Mouse (Mus musculus): ENCODE data around the gene Socs3.
A peak's percentile ranks its signal among the peaks of the same experiment; 100 is the strongest.

The Socs3 gene

DNA sequence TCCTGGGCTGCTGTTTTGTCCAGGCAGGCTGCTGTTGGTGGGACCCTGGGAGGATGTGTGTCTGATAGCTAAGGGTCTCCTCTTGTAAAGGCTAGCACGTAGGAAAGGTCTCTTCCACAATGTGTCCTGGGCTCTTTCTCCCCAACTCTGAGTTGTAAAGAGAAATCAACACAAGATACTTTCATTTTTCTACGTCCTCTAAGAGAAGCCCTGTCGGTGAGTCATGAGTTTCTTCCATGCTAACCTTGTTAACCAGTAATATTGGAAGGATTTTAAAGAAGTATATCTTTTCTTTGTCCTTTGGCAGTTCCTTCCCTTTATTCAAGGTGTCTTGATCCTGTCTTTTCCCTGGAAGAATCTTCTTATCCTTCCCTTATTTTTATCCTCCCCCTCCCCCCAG lies 25.8 kb upstream of the Socs3 start:
- DNase-seq (ENCODE audit: low read depth, low spot score): no peak

GRCm38 (mm10) chr11:117995255-117995654 lies 25.4 kb upstream of the Socs3 start:
- no peak for DNase-seq (ENCODE audit: low read depth, low spot score)

GRCm38 (mm10) chr11:117994250-117995057 lies 24.6 kb upstream of the Socs3 start:
- no peak for DNase-seq (ENCODE audit: low read depth, low spot score)

DNA sequence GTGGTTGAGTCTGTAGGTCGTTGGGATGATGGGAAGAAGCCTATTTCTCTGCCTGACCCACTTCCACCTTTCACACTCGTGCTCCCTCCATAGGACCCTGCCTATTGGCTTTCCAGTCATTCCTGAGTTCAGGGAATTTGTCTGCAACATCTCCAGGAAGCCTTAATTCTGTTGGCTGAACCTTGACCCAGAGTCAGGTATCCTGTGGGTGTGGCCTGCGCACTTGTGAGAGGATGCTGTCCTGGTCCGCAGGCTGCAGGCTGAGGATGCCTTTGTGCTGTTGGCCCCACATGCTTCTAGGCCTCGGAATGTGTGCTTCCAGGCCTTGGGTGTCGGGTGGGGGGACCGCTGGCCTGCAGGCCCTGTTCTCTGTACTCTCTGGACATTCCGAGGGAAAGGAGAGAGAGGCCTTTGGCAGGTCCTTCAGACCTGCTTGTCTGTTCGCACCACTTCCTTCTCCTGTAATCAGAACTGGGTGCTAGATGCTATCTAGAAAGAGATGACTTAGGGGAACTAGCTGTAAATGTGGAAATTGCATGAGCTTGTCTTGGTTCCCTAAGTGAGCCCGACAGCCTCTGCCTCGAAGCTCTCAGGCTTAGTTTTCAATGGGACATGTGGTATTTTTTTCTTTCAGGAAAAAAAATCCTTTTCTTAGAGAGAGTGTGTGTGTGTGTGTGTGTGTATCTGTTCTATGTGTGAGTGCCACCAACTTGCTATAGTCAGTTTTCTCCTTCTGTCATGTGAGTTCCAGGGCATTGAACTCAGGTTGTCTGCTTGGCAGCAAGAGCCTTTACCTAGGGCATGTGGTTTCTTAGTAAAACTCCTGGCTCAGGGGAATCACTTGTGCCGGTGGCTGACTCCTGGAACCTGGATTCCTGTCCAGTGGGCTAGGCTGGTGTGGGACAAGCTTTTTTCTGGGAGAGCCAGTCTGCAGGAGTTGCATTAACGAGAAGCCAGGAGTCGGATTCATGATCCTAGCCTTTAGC lies 23.6 kb upstream of the Socs3 start:
- no peak for DNase-seq (ENCODE audit: low read depth, low spot score)

DNA sequence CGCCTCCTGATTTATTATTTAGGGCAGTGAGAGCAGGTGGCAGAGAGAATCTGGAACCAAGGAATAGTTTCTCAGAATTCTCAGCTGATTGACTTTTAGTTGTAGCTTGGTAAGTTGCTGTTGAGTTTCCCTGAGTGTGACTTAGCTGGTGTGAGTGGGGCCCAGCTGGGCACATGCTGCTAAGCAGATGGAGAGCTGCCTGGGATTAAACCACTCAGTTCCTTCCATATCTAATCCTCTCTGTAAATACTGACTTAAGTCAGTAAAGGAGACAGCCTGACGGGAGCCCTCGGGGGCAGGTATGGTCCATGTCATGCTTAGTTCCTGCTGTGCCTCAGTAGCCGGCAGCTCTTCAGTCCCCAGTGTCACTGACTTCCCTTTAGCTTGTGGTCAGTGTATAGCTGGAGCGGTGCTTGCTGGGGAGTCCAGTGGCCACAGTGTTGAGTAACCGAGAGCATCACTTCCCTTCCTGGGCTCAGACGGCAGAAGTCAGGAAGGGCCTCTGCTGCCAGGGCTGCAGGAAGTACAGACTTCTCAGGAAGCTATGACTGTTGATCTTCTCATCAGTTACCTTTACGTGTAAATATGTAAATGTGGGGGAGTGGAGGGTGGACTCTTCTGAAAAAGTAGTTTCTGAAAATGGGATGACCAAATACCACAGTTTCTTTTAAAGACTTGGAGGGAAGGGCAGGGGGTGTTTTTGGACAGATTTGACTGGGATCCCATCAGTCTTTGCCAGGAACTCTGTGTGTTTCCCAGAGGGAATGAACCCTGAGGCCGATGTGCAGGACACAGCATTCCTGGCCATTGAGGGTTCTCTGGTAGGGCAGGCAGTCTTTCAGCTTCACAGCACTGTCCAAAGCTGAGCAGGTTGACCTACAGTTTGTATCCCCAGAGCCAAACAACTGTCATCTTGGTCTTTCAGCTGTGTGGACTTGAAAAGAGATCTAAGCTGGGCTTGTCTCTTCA lies 21.9 kb upstream of the Socs3 start:
- peak; percentile 10 for DNase-seq (ENCODE audit: low read depth, low spot score)

GRCm38 (mm10) chr11:117989926-117990325 lies 20.1 kb upstream of the Socs3 start:
- no peak for DNase-seq (ENCODE audit: low read depth, low spot score)

DNA sequence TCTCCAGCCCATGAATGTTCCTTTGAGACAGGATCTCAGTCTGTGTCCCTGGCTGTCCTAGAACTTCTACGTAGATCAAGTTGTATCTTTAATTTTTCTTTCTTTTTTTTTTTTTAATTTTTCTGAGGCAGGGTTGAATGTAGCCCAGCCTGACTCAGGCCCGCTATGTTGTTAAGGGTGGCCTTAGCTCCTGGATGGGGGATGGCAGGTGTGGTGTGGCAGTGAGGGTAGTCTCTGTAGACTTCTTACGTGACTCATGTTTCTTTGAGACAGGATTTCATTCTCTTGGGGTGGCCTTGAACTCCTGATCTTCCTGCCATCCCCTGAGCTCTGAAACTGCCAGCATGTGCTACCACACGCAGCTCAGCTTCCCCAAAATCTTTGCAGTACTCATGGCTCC lies 19.4 kb upstream of the Socs3 start:
- DNase-seq (ENCODE audit: low read depth, low spot score): no peak

DNA sequence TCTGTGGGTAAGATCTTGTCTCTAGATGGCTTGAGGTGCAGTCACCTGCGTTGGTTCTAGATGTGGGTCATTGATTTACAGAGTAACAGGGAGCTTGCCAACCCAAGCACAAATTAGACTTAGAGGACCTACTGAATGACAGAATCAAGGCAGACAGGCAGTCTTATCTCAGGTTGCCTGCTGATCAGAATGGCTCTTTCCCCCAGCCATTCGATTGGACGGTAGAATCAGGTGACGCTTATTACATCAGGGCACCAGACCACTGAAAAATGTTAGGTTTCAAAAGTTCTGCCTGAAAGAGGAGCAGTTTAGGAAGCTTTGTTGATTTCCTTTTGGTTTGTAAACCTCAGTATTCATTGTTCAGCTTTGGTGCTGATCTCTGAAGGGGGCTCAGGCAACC lies 18.1 kb upstream of the Socs3 start:
- DNase-seq (ENCODE audit: low read depth, low spot score): peak; percentile 69

DNA sequence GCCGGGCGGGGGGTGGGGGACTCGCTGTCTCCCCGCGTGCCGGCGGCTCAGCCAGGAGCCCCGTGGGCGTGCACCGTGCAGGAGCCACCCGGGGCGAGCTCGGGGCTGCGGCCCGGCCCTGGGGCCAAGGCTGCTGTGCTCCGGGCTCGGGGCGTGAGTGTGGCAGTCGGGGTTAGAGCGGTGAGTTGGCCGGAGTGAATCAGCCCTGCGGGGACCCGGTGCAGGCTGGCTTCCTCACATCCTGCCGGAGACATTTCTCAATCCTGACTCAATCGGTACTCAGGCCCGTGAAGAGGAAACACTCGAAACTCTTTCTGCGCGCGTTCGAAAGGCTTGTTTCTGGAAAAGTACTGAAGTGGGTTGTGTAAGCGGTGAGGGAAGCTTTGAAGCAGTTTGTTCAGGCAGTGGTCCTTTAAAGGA lies 17.2 kb upstream of the Socs3 start:
- DNase-seq (ENCODE audit: low read depth, low spot score): no peak

DNA sequence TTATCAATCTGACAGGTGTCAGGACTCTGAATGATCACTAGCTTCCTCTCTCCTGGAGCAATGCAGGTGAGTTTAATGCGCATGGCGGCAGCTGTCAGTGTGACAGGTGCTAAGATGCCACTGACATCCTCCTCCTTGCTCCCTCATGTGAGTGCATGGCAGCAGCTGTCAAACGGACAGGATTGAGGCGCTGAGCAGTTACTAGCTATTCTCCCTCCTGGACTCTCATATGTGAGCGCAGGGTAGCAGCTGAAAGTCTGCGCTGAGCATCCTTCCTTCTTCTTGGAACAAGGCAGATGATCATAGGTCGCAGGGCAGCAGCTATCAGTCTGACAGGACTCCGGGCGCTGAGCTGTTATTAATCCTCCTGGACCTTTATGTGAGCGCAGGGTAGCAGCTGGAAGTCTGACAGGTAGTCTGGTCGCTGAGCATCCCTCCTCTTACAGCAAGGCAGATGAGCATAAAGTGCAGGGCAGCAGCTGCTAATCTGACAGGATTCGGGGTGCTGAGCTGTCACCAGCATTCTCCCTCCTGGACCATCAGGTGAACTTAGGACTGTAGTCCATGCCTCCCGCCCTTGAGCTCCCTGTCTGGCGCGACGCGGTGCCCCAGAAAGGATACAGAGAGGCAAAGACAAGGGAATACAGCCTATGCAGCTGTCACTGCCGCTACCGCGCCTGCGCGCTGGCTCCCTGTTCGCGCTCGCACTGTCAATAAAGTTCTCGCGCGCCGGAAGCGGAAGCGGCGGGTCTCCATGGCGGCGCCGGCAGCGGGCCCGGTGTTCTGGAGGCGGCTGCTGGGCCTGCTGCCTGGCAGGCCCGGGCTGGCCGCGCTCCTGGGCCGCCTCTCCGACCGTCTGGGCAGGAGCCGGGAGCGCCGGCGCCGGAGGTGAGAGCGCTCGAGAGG lies 16.5 kb upstream of the Socs3 start, which contains the start of gene Pgs1:
Gene Pgs1, plus strand, starts transcription at position 167 of the 906 bp plus-strand sequence.
- DNase-seq (ENCODE audit: low read depth, low spot score): peak; percentile 89

DNA sequence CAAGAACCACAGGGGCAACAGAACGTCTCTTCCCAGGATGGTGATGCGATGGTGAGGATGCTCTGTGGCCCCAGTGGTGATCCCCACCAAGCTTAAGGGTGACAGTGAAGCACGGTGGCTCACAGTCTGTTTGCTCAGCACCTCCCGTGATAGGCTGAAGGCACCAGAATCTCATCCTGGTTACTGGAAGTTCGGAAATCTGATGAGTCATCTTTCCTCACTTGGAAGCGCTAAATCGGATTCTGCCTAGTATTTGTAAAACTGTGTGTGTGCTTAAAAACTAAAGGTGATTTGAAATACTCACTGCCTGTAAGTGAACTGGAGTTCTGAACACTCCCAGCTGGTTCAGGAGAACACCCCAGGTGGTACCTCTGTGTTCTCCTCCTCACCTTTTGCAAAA lies 13.9 kb upstream of the Socs3 start:
- no peak for DNase-seq (ENCODE audit: low read depth, low spot score)

DNA sequence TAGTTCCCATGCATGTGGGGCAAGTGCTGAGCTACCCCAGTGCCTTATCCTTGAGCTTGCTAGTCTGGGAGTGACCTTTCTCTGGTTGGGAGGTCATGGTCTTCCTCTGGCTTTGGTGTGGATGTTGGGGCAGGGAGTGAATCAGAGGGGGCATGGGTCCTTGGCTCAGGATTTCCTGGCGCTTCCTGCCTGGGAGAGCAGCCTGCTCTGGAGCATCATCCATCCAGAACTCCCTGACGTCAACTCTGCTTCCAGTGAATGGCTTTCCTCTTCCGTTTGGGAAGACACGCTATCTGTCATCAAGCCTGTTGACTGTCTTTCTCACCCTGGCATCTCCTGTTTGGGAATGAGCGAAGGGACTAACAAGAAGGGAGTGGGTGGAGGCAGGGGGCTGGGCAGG lies 12.6 kb upstream of the Socs3 start:
- DNase-seq (ENCODE audit: low read depth, low spot score): no peak

DNA sequence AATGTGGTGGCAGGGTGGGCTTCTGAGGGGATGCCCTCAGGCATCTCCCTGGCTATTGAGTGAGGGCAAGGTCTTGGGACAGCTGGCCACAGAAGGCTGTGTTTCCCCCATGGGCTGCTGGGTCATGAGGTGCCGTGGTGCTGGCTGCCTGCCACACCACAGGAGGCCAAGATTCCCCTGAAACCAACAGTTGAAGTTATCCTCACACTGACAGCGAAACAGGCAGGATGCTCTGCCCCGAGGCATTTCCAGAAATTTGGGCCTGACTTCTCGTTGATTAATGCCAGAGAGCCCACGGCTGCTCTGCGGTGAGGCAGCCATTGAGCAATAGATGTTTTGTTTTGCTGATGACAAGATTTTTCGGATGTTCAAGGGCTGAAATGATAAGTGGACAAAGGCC lies 9.5 kb upstream of the Socs3 start:
- no peak for DNase-seq (ENCODE audit: low read depth, low spot score)

GRCm38 (mm10) chr11:117977694-117978360 lies 8.0 kb upstream of the Socs3 start:
- DNase-seq (ENCODE audit: low read depth, low spot score): no peak

GRCm38 (mm10) chr11:117976081-117976582 lies 6.3 kb upstream of the Socs3 start:
- peak; percentile 80 for DNase-seq (ENCODE audit: low read depth, low spot score)

DNA sequence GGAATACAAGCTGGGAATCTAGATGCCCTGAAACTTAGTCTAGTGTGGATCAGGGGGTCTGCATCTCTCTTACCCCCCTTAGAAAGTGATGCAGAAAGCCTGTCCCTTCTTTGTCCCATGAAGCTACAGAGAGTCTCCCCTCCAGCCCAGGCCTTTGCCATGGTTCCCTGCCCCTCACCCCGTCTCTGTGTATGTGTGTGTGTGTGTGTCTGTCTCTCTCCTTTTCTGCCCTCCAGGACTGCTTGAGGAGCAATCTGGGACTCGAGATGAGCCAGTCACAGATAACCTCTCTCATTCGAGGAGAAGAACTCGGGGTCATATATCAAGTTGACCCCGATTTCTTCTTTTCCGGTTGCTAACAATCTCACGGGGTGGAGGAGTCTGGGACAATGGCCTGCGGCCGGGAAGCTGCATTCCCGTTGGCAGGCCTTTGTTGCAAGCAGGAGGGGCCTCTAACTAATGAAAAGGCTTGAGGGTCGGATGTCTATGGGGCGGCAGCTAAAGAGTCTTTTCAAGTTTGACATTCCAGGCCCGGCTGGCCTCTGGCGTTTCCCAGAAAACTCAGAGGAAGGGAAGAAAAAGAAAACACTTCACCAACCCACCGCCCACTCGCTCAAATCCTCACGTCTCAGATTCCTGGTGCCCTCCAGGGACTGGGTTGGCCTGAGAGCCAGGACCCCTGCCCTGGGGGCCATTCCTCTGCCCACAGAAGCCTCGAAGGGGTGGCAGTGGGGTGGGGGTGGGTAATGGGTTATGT lies 5.5 kb upstream of the Socs3 start:
- DNase-seq (ENCODE audit: low read depth, low spot score): no peak

DNA sequence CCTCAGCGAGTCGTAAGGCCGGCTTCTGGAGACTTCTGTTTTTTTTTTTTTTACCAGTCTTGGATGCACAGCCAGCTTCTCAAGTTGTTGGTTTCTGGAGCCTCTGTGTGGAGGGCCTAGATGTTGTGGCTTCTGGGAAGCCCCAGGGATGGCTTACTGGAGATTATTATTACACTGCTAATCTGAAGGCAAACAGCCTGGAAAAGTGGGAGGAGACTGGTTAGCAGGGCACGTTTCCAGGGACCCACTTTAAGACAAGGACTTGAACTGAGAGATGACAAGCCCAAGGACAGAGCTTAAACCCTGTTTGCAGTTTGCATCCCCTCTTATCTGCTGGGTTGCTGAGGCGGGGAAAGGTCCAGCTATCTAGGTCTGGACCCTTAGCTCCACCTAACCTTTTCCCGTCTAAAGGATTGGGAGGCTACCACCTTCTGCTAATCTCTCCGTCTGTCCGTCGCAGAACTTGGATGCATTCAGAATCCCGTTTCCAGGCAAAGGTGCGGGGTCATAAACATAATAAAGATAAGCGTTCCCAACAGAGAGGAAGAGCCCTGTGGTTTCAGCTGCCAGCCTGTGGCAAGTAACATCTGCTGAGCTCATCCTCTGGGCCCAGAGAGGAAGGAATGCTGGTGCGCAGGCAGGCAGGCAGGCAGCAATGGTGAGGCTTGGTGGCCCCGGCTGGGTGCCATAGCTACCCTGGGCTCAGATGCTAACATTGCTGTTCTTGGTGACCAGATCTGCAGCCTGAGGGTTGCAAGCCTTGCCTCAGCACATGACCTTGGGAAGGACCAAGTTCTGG lies 4.7 kb upstream of the Socs3 start:
- DNase-seq (ENCODE audit: low read depth, low spot score): no peak

DNA sequence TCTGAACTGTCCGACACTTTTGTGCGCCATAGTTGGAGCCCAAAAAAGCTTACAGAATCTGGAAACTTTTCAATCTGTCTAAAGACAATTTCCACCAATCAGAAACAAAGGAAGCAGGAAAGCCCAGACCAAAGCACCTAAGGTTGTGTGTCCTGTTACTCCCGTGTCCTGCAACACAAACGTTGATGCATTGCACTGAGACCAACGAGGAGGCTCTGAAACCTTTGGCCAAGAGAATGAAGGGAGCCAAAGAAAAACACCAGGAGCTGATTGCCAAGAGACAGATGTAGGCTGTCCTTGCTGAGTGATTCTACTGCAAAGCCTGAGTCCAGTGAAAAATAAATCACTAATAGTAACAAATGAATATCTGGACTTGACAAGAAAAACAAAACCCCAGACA lies 3.7 kb upstream of the Socs3 start:
- DNase-seq (ENCODE audit: low read depth, low spot score): no peak
